Mouse (Mus musculus) lung, adult 18-20 months (tissue): Measurements from ENCODE around the gene Selenoo.

Source experiments
- DNase-seq, 2 experiments: peaks; one replicate each; pipeline ENCODE4 v3.0.0; 2022; ENCODE audit warnings: mixed read lengths in 2 of 2

The Selenoo gene

GRCm38 (mm10) chr15:89076156-89076731 lies 12.6 kb upstream of the Selenoo start:
- peak; percentile 44 to 53 for DNase-seq

GRCm38 (mm10) chr15:89078208-89078836 lies 10.6 kb upstream of the Selenoo start:
- DNase-seq, result peak; percentile 77 to 78

- DNase-seq, result no peak
These were observed 5.0 kb upstream of the Selenoo start for GRCm38 (mm10) chr15:89083906-89084305.

GRCm38 (mm10) chr15:89084826-89085225 lies 4.1 kb upstream of the Selenoo start:
- DNase-seq, result no peak

- DNase-seq, result peak; percentile 20 to 37
These were observed 566 bp downstream of the Selenoo start for GRCm38 (mm10) chr15:89089248-89090051.

- DNase-seq, result no peak
These were observed 1.8 kb downstream of the Selenoo start for GRCm38 (mm10) chr15:89090662-89091061.

GRCm38 (mm10) chr15:89092181-89092580 lies 3.3 kb downstream of the Selenoo start:
- DNase-seq, result no peak

- DNase-seq, result no peak
These were observed 8.6 kb downstream of the Selenoo start for GRCm38 (mm10) chr15:89097450-89097849.

- DNase-seq, result no peak
These were observed 9.7 kb downstream of the Selenoo start for GRCm38 (mm10) chr15:89098616-89099015.

- DNase-seq, result no peak
These were observed 11.9 kb downstream of the Selenoo start for GRCm38 (mm10) chr15:89100823-89101222.

- no peak for DNase-seq
These were observed 13.8 kb downstream of the Selenoo start for GRCm38 (mm10) chr15:89102646-89103045.

- no peak for DNase-seq
These were observed 15.0 kb downstream of the Selenoo start for GRCm38 (mm10) chr15:89103921-89104320.

- no peak for DNase-seq
These were observed 15.5 kb downstream of the Selenoo start for GRCm38 (mm10) chr15:89104425-89104824.

- DNase-seq, result no peak
These were observed 17.2 kb downstream of the Selenoo start for GRCm38 (mm10) chr15:89106073-89106472.

GRCm38 (mm10) chr15:89106976-89107375 lies 18.1 kb downstream of the Selenoo start:
- DNase-seq, result no peak

GRCm38 (mm10) chr15:89110147-89110546 lies 21.3 kb downstream of the Selenoo start:
- no peak for DNase-seq

- DNase-seq, result no peak
These were observed 29.1 kb downstream of the Selenoo start for GRCm38 (mm10) chr15:89118007-89118406.

- peak; percentile 94 to 95 for DNase-seq
These were observed 33.9 kb downstream of the Selenoo start, which contains the start of gene Tubgcp6 for GRCm38 (mm10) chr15:89122649-89123366. Gene Tubgcp6, minus strand, starts transcription at chr15:89123112.

GRCm38 (mm10) chr15:89123595-89123994 lies 34.7 kb downstream of the Selenoo start:
- DNase-seq, result no peak

- DNase-seq, result no peak
These were observed 35.4 kb downstream of the Selenoo start for GRCm38 (mm10) chr15:89124312-89124711.

GRCm38 (mm10) chr15:89125351-89125750 lies 36.5 kb downstream of the Selenoo start:
- no peak for DNase-seq

GRCm38 (mm10) chr15:89126622-89127021 lies 37.7 kb downstream of the Selenoo start:
- DNase-seq, result no peak

GRCm38 (mm10) chr15:89127364-89127940 lies 38.6 kb downstream of the Selenoo start:
- no peak for DNase-seq
